Mouse (Mus musculus) MEL (cell line): ENCODE measurements at regions not wholly inside any gene's neighbourhood (a gene's known extent, or its start where the extent isn't known, plus 50 kb on each side); places are given as distances from the start of the nearest gene placed in this dataset.

Experiments used
- CTCF ChIP-seq, 3 experiments: IDR thresholded peaks in 2 of 3; conservative IDR thresholded peaks in 1 of 3; 2 replicates each; pipeline ENCODE4 v1.5.1; 2011 to 2012; ENCODE audit warnings: low read length in 3 of 3, low read depth in 2 of 3, mild to moderate bottlenecking in 2 of 3, improper control_type of control experiment in 1 of 3, inconsistent platforms in 1 of 3, mixed read lengths in 1 of 3, moderate library complexity in 1 of 3; ENCODE audit not compliant: control insufficient read depth in 1 of 3, insufficient read depth in 1 of 3, poor library complexity in 1 of 3, severe bottlenecking in 1 of 3
- ELF1 ChIP-seq: IDR thresholded peaks from 2 replicates; pipeline ENCODE4 v1.6.1; 2014; ENCODE audit warnings: low read depth, mild to moderate bottlenecking, inconsistent platforms, low read length, improper control_type of control experiment, moderate library complexity
- ETS1 ChIP-seq: IDR thresholded peaks from 2 replicates; pipeline ENCODE4 v1.6.1; 2012; ENCODE audit warnings: low read depth, mild to moderate bottlenecking, inconsistent platforms, low read length, improper control_type of control experiment, moderate library complexity
- HCFC1 ChIP-seq: IDR thresholded peaks from 2 replicates; pipeline ENCODE4 v1.6.1; 2012; ENCODE audit warnings: low read depth, mild to moderate bottlenecking, inconsistent platforms, low read length, improper control_type of control experiment, moderate library complexity
- KAT2A ChIP-seq: conservative IDR thresholded peaks from 2 replicates; pipeline ENCODE4 v1.6.1; 2012; ENCODE audit warnings: low read depth, low read length, improper control_type of control experiment, inconsistent platforms
- MAFK ChIP-seq: IDR thresholded peaks from 2 replicates; pipeline ENCODE4 v1.6.1; 2011; ENCODE audit warnings: low read depth, mild to moderate bottlenecking, low read length, improper control_type of control experiment, borderline replicate concordance
- MYC ChIP-seq: IDR thresholded peaks from 2 replicates; pipeline ENCODE4 v1.6.1; 2011; ENCODE audit warnings: low read depth, mild to moderate bottlenecking, low read length, improper control_type of control experiment, moderate library complexity
- POLR2A ChIP-seq, 2 experiments: IDR thresholded peaks; 2 replicates each; pipeline ENCODE4 v1.6.1; 2011 to 2012; ENCODE audit warnings: low read length in 2 of 2, mild to moderate bottlenecking in 2 of 2, control low read depth in 1 of 2, improper control_type of control experiment in 1 of 2, low read depth in 1 of 2, moderate library complexity in 1 of 2; ENCODE audit not compliant: control insufficient read depth in 1 of 2, insufficient read depth in 1 of 2, poor library complexity in 1 of 2
- TBP ChIP-seq: IDR thresholded peaks from 2 replicates; pipeline ENCODE4 v1.8.0; 2011; ENCODE audit warnings: low read depth, low read length, improper control_type of control experiment
- UBTF ChIP-seq: IDR thresholded peaks from 2 replicates; pipeline ENCODE4 v1.6.1; 2012; ENCODE audit warnings: low read depth, mild to moderate bottlenecking, inconsistent platforms, low read length, improper control_type of control experiment, moderate library complexity, borderline replicate concordance; ENCODE audit not compliant: insufficient read depth
- ZKSCAN1 ChIP-seq: IDR thresholded peaks from 2 replicates; pipeline ENCODE4 v1.6.1; 2012; ENCODE audit warnings: low read depth, mild to moderate bottlenecking, inconsistent platforms, low read length, improper control_type of control experiment, moderate library complexity

DNA sequence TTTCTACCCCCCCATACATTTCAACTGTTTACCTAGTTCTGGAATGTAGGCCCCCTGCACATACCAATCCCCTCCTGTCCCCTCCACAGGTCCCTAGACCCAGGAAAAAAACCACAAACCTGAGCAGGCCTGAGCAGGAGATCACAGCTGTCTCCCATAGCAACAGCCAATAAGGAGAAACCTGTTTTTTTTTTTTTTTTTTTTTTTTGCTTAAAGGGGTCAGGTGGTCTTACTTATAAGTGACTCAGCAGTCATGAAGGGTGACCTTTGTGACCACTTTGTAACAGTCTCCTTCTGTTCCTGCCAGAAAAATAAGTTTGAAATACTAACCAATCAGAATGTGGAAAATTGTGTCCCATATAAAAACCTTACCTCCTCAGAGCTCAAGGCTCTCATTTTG, 299.9 kb upstream of the Camk1g start:
- TF ChIP-seq MYC (no peak), CTCF (IDR thresholded peaks at IDR 0.05 in 2 of 3, conservative IDR thresholded peaks at IDR 0.05 in 1 of 3; ENCODE audit: control insufficient read depth in 1 of 3, insufficient read depth in 1 of 3, low read depth in 2 of 3, low read length in 3 of 3, poor library complexity in 1 of 3, severe bottlenecking in 1 of 3) (no peak), POLR2A (IDR thresholded peaks at IDR 0.05; ENCODE audit: control insufficient read depth in 1 of 2, insufficient read depth in 1 of 2, low read depth in 1 of 2, low read length in 2 of 2, poor library complexity in 1 of 2) (no peak), UBTF (no peak), TBP (no peak), ZKSCAN1 (no peak), HCFC1 (no peak), MAFK (no peak), ETS1 (no peak), ELF1 (no peak), KAT2A (no peak)
